In genomic region chr13:45970920-45971536, GRCm38 (mm10) we compare ENCODE assay signal across 11 mouse cellular contexts. TPM values are rescaled to one million over a fixed set of nuclear protein-coding genes. Genes with fewer than 3 reads are reported as not detected.
A peak's percentile ranks its signal among the peaks of the same experiment; 100 is the strongest.
DNase-seq lines count a peak whose midpoint lies in the region; ATAC-seq and TF ChIP-seq lines count a peak whose summit lies in the region.
"Had no signal": no experiment of that assay in that cellular context is flagged by ENCODE, and none has a peak within 500 bp of the region (broad histone marks: within the 10 kb centered on the region; RNA-seq: fewer than 3 reads in every experiment).

No protein-coding gene starts in this region.

- H3K36me3 ChIP-seq in kidney, embryonic 14.5 days (ENCODE audit: control insufficient read depth, insufficient read depth, low read length), result no peaks in the 10 kb centered on the region
- H3K36me3 ChIP-seq in heart, embryonic 15.5 days, result no peaks in the 10 kb centered on the region
- H3K36me3 ChIP-seq in forebrain, postnatal 0 days (ENCODE audit: insufficient read depth), result no peaks in the 10 kb centered on the region
- H3K36me3 ChIP-seq: hindbrain, embryonic 10.5 days; limb, embryonic 12.5 days had no signal

- no peak for ATAC-seq in kidney, embryonic 14.5 days (ENCODE audit: low FRiP score, low TSS enrichment)
- peak; percentile 70 for ATAC-seq in heart, embryonic 15.5 days (replicated peaks; ENCODE audit: insufficient number of reproducible peaks, insufficient read depth, low FRiP score, low read depth)
- ATAC-seq in forebrain, postnatal 0 days, result no peak

- H3K9ac ChIP-seq in kidney, embryonic 14.5 days (ENCODE audit: low read depth, low read length), result no peak overlapping the region
- H3K9ac ChIP-seq in heart, embryonic 15.5 days, result no peak overlapping the region
- no peak overlapping the region for H3K9ac ChIP-seq in forebrain, postnatal 0 days
- H3K9ac ChIP-seq: limb, embryonic 12.5 days had no signal

- no peak for TF ChIP-seq CTCF in forebrain, postnatal 0 days (IDR thresholded peaks at IDR 0.05; ENCODE audit: low read depth)

- 0 out of 2 replicates have a peak, but pooled peaks cover 2% of the 10 kb centered on the region for H3K4me1 ChIP-seq in kidney, embryonic 14.5 days (ENCODE audit: control insufficient read depth, insufficient read depth, low read length)
- peaks cover 5% of the 10 kb centered on the region for H3K4me1 ChIP-seq in heart, embryonic 15.5 days (replicated peaks)
- no peaks in the 10 kb centered on the region for H3K4me1 ChIP-seq in forebrain, postnatal 0 days (ENCODE audit: insufficient read depth)

- no peak overlapping the region for H3K4me2 ChIP-seq in kidney, embryonic 14.5 days (replicated peaks; ENCODE audit: low read depth, low read length)
- H3K4me2 ChIP-seq in heart, embryonic 15.5 days, result no peak overlapping the region
- H3K4me2 ChIP-seq in forebrain, postnatal 0 days (ENCODE audit: low read depth), result no peak overlapping the region
- H3K4me2 ChIP-seq: limb, embryonic 12.5 days had no signal

- no peak overlapping the region for H3K27ac ChIP-seq in kidney, embryonic 14.5 days (ENCODE audit: low read depth, low read length)
- H3K27ac ChIP-seq in heart, embryonic 15.5 days, result no peak overlapping the region
- H3K27ac ChIP-seq in forebrain, postnatal 0 days (ENCODE audit: low read depth, low read length), result no peak overlapping the region
- H3K27ac ChIP-seq: hindbrain, embryonic 10.5 days; limb, embryonic 12.5 days had no signal

- 61% methylated on average over 12 of the region's 12 CpGs for WGBS in kidney, embryonic 14.5 days
- WGBS in heart, embryonic 15.5 days, result 52% methylated on average over 12 of the region's 12 CpGs
- WGBS in forebrain, postnatal 0 days, result 50% methylated on average over 12 of the region's 12 CpGs

- peak; percentile 50 for DNase-seq in kidney, adult 9 months
- peak; percentile 71 for DNase-seq in ES-CJ7 (ENCODE audit: low read depth, low spot score)
- DNase-seq in lung, postnatal 4 days, result peak; percentile 30 to 53
- no peak for DNase-seq in cerebellum, adult 11 months
- DNase-seq in forebrain, postnatal 0 days, result no peak
- no peak for DNase-seq in cerebellum, postnatal 10 days
- DNase-seq: right cerebral cortex, adult 18-20 months had no signal

- H3K9me3 ChIP-seq in kidney, embryonic 14.5 days (ENCODE audit: control insufficient read depth, low read length), result no peaks in the 10 kb centered on the region
- H3K9me3 ChIP-seq in heart, embryonic 15.5 days (replicated peaks), result no peaks in the 10 kb centered on the region
- no peaks in the 10 kb centered on the region for H3K9me3 ChIP-seq in forebrain, postnatal 0 days (ENCODE audit: low read length)
- H3K9me3 ChIP-seq: hindbrain, embryonic 10.5 days; limb, embryonic 12.5 days had no signal

- H3K27me3 ChIP-seq in kidney, embryonic 14.5 days (ENCODE audit: control insufficient read depth, insufficient read depth, low read length), result no peaks in the 10 kb centered on the region
- H3K27me3 ChIP-seq in heart, embryonic 15.5 days, result no peaks in the 10 kb centered on the region
- no peaks in the 10 kb centered on the region for H3K27me3 ChIP-seq in forebrain, postnatal 0 days (ENCODE audit: insufficient read depth, low read length)
- H3K27me3 ChIP-seq: limb, embryonic 12.5 days had no signal

- no peak overlapping the region for H3K4me3 ChIP-seq in kidney, embryonic 14.5 days (ENCODE audit: low read length)
- H3K4me3 ChIP-seq in heart, embryonic 15.5 days, result no peak overlapping the region
- no peak overlapping the region for H3K4me3 ChIP-seq in forebrain, postnatal 0 days (ENCODE audit: low read depth, low read length)
- H3K4me3 ChIP-seq: hindbrain, embryonic 10.5 days; limb, embryonic 12.5 days had no signal

RNA-seq across cellular contexts. Expression of gene Atxn1, which starts 6.2 kb away (rescaled TPM):
- polyA plus RNA-seq in kidney, embryonic 14.5 days (2014; fragmentation: Nextera tagmentation; extraction: Ambion mirVana), result 3.9 and 4.0 TPM in 2 replicates
- polyA plus RNA-seq in heart, embryonic 15.5 days (2015; fragmentation: Nextera tagmentation; extraction: Ambion mirVana), result 8.1 and 8.4 TPM in 2 replicates
- 32.3 and 33.6 TPM in 2 replicates for total RNA-seq in forebrain, postnatal 0 days (2014; rRNA removed)
- polyA plus RNA-seq in forebrain, postnatal 0 days (2015; fragmentation: Nextera tagmentation; extraction: Ambion mirVana), result 7.6 and 13.0 TPM in 2 replicates

Comparison
In these comparisons a context has a peak if more than half of its experiments do, and no peak if none do; other contexts are left out.
1. DNase-seq: peak in kidney, adult 9 months (single experiment), ES-CJ7 (single experiment) and lung, postnatal 4 days (2 of 2); none in cerebellum, adult 11 months (single experiment), forebrain, postnatal 0 days (single experiment) and cerebellum, postnatal 10 days (0 of 2).